Comparison of ENCODE assay signal across 8 mouse cellular contexts in genomic region chr2:157338663-157339062, GRCm38 (mm10). TPM values are rescaled to one million over a fixed set of nuclear protein-coding genes. Genes with fewer than 3 reads are reported as not detected.
DNase-seq lines count a peak whose midpoint lies in the region; ATAC-seq and TF ChIP-seq lines count a peak whose summit lies in the region.
"Had no signal": no experiment of that assay in that cellular context is flagged by ENCODE, and none has a peak within 500 bp of the region (broad histone marks: within the 10 kb centered on the region; RNA-seq: fewer than 3 reads in every experiment).

No protein-coding gene starts in this region.

- no peak overlapping the region for H3K4me3 ChIP-seq in E14TG2a.4 (replicated peaks; ENCODE audit: low read length)
- H3K4me3 ChIP-seq: limb, embryonic 15.5 days had no signal

- peak; percentile 71 for ATAC-seq in common myeloid progenitor, adult 5-6 weeks (replicated peaks; ENCODE audit: low read depth, poor library complexity, severe bottlenecking)
- ATAC-seq in granulocyte monocyte progenitor cell, adult 5-6 weeks (replicated peaks; ENCODE audit: poor library complexity, severe bottlenecking), result peak; percentile 78
- ATAC-seq in megakaryocyte, adult 5-6 weeks (ENCODE audit: poor library complexity, severe bottlenecking), result peak; percentile 71

- peak; percentile 92 for DNase-seq in ZHBTc4 (ENCODE audit: low read depth, low spot score)
- peak; percentile 60 for DNase-seq in layer of hippocampus, adult 9-11 months
- peak; percentile 15 to 42 for DNase-seq in spleen, adult 18-20 months

- H3K36me3 ChIP-seq in E14TG2a.4 (ENCODE audit: insufficient read depth, low read length), result no peaks in the 10 kb centered on the region
- H3K36me3 ChIP-seq: limb, embryonic 15.5 days had no signal

- peak; percentile 77 for TF ChIP-seq CTCF in E14TG2a.4 (conservative IDR thresholded peaks at IDR 0.05; ENCODE audit: low read length)

- no peaks in the 10 kb centered on the region for H3K9me3 ChIP-seq in E14TG2a.4 (ENCODE audit: low read length)
- H3K9me3 ChIP-seq: limb, embryonic 15.5 days had no signal

- H3K4me1 ChIP-seq in E14TG2a.4 (replicated peaks; ENCODE audit: low read depth, low read length), result peaks cover 57% of the 10 kb centered on the region

- H3K27me3 ChIP-seq in E14TG2a.4 (ENCODE audit: insufficient read depth, low read length), result peaks cover 26% of the 10 kb centered on the region
- H3K27me3 ChIP-seq: limb, embryonic 15.5 days had no signal

RNA-seq across cellular contexts. Expression of gene Ghrh, which starts 8.6 kb away (rescaled TPM):
- not detected in 2 replicates for total RNA-seq in common myeloid progenitor, adult 5-6 weeks (2017)
- not detected in 2 replicates for total RNA-seq in granulocyte monocyte progenitor cell, adult 5-6 weeks (2014; fragmentation: Nextera tagmentation)
- not detected in 2 replicates for total RNA-seq in granulocyte monocyte progenitor cell, adult 5-6 weeks (2017)
- not detected in 2 replicates for total RNA-seq in megakaryocyte, adult 5-6 weeks (2015)
- not detected in 2 replicates for total RNA-seq in megakaryocyte, adult 5-6 weeks (2017)

RNA-seq across cellular contexts. Expression of gene Manbal, which starts 28.7 kb away (rescaled TPM):
- 6.4 and 7.6 TPM in 2 replicates for total RNA-seq in common myeloid progenitor, adult 5-6 weeks (2017)
- total RNA-seq in granulocyte monocyte progenitor cell, adult 5-6 weeks (2014; fragmentation: Nextera tagmentation), result 21.7 and 29.6 TPM in 2 replicates
- total RNA-seq in granulocyte monocyte progenitor cell, adult 5-6 weeks (2017), result 6.9 and 7.1 TPM in 2 replicates
- 18.7 and 21.5 TPM in 2 replicates for total RNA-seq in megakaryocyte, adult 5-6 weeks (2015)
- total RNA-seq in megakaryocyte, adult 5-6 weeks (2017), result 9.3 and 10.5 TPM in 2 replicates

RNA-seq across cellular contexts. Expression of gene Mroh8, which starts 59.3 kb away (rescaled TPM):
- total RNA-seq in common myeloid progenitor, adult 5-6 weeks (2017), result 0.05 and 1.4 TPM in 2 replicates
- total RNA-seq in granulocyte monocyte progenitor cell, adult 5-6 weeks (2014; fragmentation: Nextera tagmentation), result 0.19 and 0.23 TPM in 2 replicates
- 0.09 and 0.36 TPM in 2 replicates for total RNA-seq in granulocyte monocyte progenitor cell, adult 5-6 weeks (2017)
- 0.18 and 0.75 TPM in 2 replicates for total RNA-seq in megakaryocyte, adult 5-6 weeks (2015)
- total RNA-seq in megakaryocyte, adult 5-6 weeks (2017), result 0.11 and 0.33 TPM in 2 replicates

RNA-seq across cellular contexts. Expression of gene Rpn2, which starts 59.8 kb away (rescaled TPM):
- 178 and 202 TPM in 2 replicates for total RNA-seq in common myeloid progenitor, adult 5-6 weeks (2017)
- total RNA-seq in granulocyte monocyte progenitor cell, adult 5-6 weeks (2014; fragmentation: Nextera tagmentation), result 313 and 340 TPM in 2 replicates
- 342 and 366 TPM in 2 replicates for total RNA-seq in granulocyte monocyte progenitor cell, adult 5-6 weeks (2017)
- total RNA-seq in megakaryocyte, adult 5-6 weeks (2015), result 196 and 210 TPM in 2 replicates
- total RNA-seq in megakaryocyte, adult 5-6 weeks (2017), result 198 and 213 TPM in 2 replicates

Comparison
In these comparisons a context has a peak if more than half of its experiments do, and no peak if none do; other contexts are left out.
1. DNase-seq: peak in every context shown above with its lines; median percentile 92 in ZHBTc4; 60 in layer of hippocampus, adult 9-11 months; 28 in spleen, adult 18-20 months.